Mouse (Mus musculus) MEL (cell line): ENCODE measurements around the gene Erc2. TPM values are rescaled to one million over a fixed set of nuclear protein-coding genes. Genes with fewer than 3 reads are reported as not detected.

Source experiments
- DNase-seq: peaks from one replicate; pipeline ENCODE4 v3.0.0; 2011; ENCODE audit warnings: low read depth, low spot score
- H3K27ac ChIP-seq: 2 replicates; pipeline ENCODE4 v1.5.1; 2012; ENCODE audit warnings: low read depth, mild to moderate bottlenecking, control low read depth, low read length, moderate library complexity; ENCODE audit not compliant: control insufficient read depth
- H3K27me3 ChIP-seq, 2 experiments: fragments of 150-350 bp in 1 of 2; sonication (generic) in 1 of 2; 2 replicates each; pipeline ENCODE4 v1.6.1; 2012; ENCODE audit warnings: low read length in 2 of 2, mild to moderate bottlenecking in 2 of 2, improper control_type of control experiment in 1 of 2, moderate library complexity in 1 of 2; ENCODE audit not compliant: insufficient read depth in 2 of 2, control insufficient read depth in 1 of 2
- H3K36me3 ChIP-seq, 2 experiments: 2 replicates each; pipeline ENCODE4 v1.6.1; 2012 to 2014; ENCODE audit warnings: low read length in 2 of 2, improper control_type of control experiment in 1 of 2, inconsistent platforms in 1 of 2, mild to moderate bottlenecking in 1 of 2; ENCODE audit not compliant: insufficient read depth in 2 of 2, control insufficient read depth in 1 of 2
- H3K4me1 ChIP-seq, 2 experiments: fragments of 150-350 bp in 1 of 2; sonication (generic) in 1 of 2; 2 replicates each; pipeline ENCODE4 v1.6.1; 2012; ENCODE audit warnings: low read length in 2 of 2, improper control_type of control experiment in 1 of 2, mild to moderate bottlenecking in 1 of 2; ENCODE audit not compliant: insufficient read depth in 2 of 2, control insufficient read depth in 1 of 2
- H3K4me3 ChIP-seq, 2 experiments: fragments of 150-350 bp in 1 of 2; sonication (generic) in 1 of 2; 2 replicates each; pipeline ENCODE4 v1.5.1; 2012; ENCODE audit warnings: low read depth in 2 of 2, low read length in 2 of 2, mild to moderate bottlenecking in 2 of 2, moderate library complexity in 2 of 2, control low read depth in 1 of 2, improper control_type of control experiment in 1 of 2; ENCODE audit not compliant: control insufficient read depth in 1 of 2, insufficient read depth in 1 of 2
- H3K79me2 ChIP-seq: 2 replicates; pipeline ENCODE4 v1.6.1; 2012; ENCODE audit warnings: mild to moderate bottlenecking, low read length, moderate library complexity; ENCODE audit not compliant: control insufficient read depth, poor library complexity, insufficient read depth
- H3K9ac ChIP-seq: 2 replicates; pipeline ENCODE4 v1.6.1; 2012; ENCODE audit warnings: low read depth, mild to moderate bottlenecking, control low read depth, low read length, moderate library complexity; ENCODE audit not compliant: control insufficient read depth, poor library complexity, severe bottlenecking
- H3K9me3 ChIP-seq: fragments of 150-350 bp; sonication (generic); replicated peaks from 2 replicates; pipeline ENCODE4 v1.6.1; 2012; ENCODE audit warnings: mild to moderate bottlenecking, low read length, improper control_type of control experiment, moderate library complexity; ENCODE audit not compliant: insufficient read depth
- BHLHE40 ChIP-seq: IDR thresholded peaks from 2 replicates; pipeline ENCODE4 v1.6.1; 2012; ENCODE audit warnings: low read depth, mild to moderate bottlenecking, inconsistent platforms, low read length, improper control_type of control experiment, borderline replicate concordance
- CTCF ChIP-seq, 3 experiments: IDR thresholded peaks in 2 of 3; conservative IDR thresholded peaks in 1 of 3; 2 replicates each; pipeline ENCODE4 v1.5.1; 2011 to 2012; ENCODE audit warnings: low read length in 3 of 3, low read depth in 2 of 3, mild to moderate bottlenecking in 2 of 3, improper control_type of control experiment in 1 of 3, inconsistent platforms in 1 of 3, mixed read lengths in 1 of 3, moderate library complexity in 1 of 3; ENCODE audit not compliant: control insufficient read depth in 1 of 3, insufficient read depth in 1 of 3, poor library complexity in 1 of 3, severe bottlenecking in 1 of 3
- E2F4 ChIP-seq: IDR thresholded peaks from 2 replicates; pipeline ENCODE4 v1.6.1; 2011; ENCODE audit warnings: low read depth, low read length, improper control_type of control experiment, borderline replicate concordance
- EP300 ChIP-seq, 2 experiments: IDR thresholded peaks; 2 replicates each; pipeline ENCODE4 v1.6.1; 2011; ENCODE audit warnings: improper control_type of control experiment in 2 of 2, low read length in 2 of 2, low read depth in 1 of 2, mild to moderate bottlenecking in 1 of 2
- ETS1 ChIP-seq: IDR thresholded peaks from 2 replicates; pipeline ENCODE4 v1.6.1; 2012; ENCODE audit warnings: low read depth, mild to moderate bottlenecking, inconsistent platforms, low read length, improper control_type of control experiment, moderate library complexity
- JUND ChIP-seq: IDR thresholded peaks from 2 replicates; pipeline ENCODE4 v1.6.1; 2011; ENCODE audit warnings: low read depth, mild to moderate bottlenecking, improper control_type of control experiment, low read length
- KAT2A ChIP-seq: conservative IDR thresholded peaks from 2 replicates; pipeline ENCODE4 v1.6.1; 2012; ENCODE audit warnings: low read depth, low read length, improper control_type of control experiment, inconsistent platforms
- MAFK ChIP-seq: IDR thresholded peaks from 2 replicates; pipeline ENCODE4 v1.6.1; 2011; ENCODE audit warnings: low read depth, mild to moderate bottlenecking, low read length, improper control_type of control experiment, borderline replicate concordance
- MAZ ChIP-seq: IDR thresholded peaks from 2 replicates; pipeline ENCODE4 v1.6.1; 2012; ENCODE audit warnings: low read depth, mild to moderate bottlenecking, inconsistent platforms, low read length, improper control_type of control experiment
- MYB ChIP-seq: IDR thresholded peaks from 2 replicates; pipeline ENCODE4 v1.6.1; 2011; ENCODE audit warnings: mild to moderate bottlenecking, low read depth, low read length, improper control_type of control experiment
- NELFE ChIP-seq: IDR thresholded peaks from 2 replicates; pipeline ENCODE4 v1.6.1; 2011; ENCODE audit warnings: low read depth, low read length, improper control_type of control experiment
- NRF1 ChIP-seq: IDR thresholded peaks from 2 replicates; pipeline ENCODE4 v1.6.1; 2014; ENCODE audit warnings: low read depth, mild to moderate bottlenecking, inconsistent platforms, low read length, improper control_type of control experiment, moderate library complexity; ENCODE audit not compliant: poor library complexity, insufficient read depth, severe bottlenecking
- POLR2A ChIP-seq, 2 experiments: IDR thresholded peaks; 2 replicates each; pipeline ENCODE4 v1.6.1; 2011 to 2012; ENCODE audit warnings: low read length in 2 of 2, mild to moderate bottlenecking in 2 of 2, control low read depth in 1 of 2, improper control_type of control experiment in 1 of 2, low read depth in 1 of 2, moderate library complexity in 1 of 2; ENCODE audit not compliant: control insufficient read depth in 1 of 2, insufficient read depth in 1 of 2, poor library complexity in 1 of 2
- POLR2AphosphoS5 ChIP-seq: IDR thresholded peaks from 2 replicates; pipeline ENCODE4 v1.6.1; 2012; ENCODE audit warnings: low read depth, borderline replicate concordance, mild to moderate bottlenecking, inconsistent platforms, low read length, moderate library complexity, mixed read lengths
- RCOR1 ChIP-seq: IDR thresholded peaks from 2 replicates; pipeline ENCODE4 v1.6.1; 2012; ENCODE audit warnings: low read depth, mild to moderate bottlenecking, inconsistent platforms, low read length, improper control_type of control experiment
- SIN3A ChIP-seq: IDR thresholded peaks from 2 replicates; pipeline ENCODE4 v1.6.1; 2012; ENCODE audit warnings: low read length, improper control_type of control experiment, inconsistent platforms
- SMC3 ChIP-seq: IDR thresholded peaks from 2 replicates; pipeline ENCODE4 v1.6.1; 2011; ENCODE audit warnings: low read depth, low read length, improper control_type of control experiment
- TAL1 ChIP-seq: IDR thresholded peaks from 2 replicates; pipeline ENCODE4 v1.6.1; 2012; ENCODE audit warnings: mild to moderate bottlenecking, inconsistent platforms, low read length, moderate library complexity, mixed read lengths
- TBP ChIP-seq: IDR thresholded peaks from 2 replicates; pipeline ENCODE4 v1.8.0; 2011; ENCODE audit warnings: low read depth, low read length, improper control_type of control experiment
- TCF12 ChIP-seq: IDR thresholded peaks from 2 replicates; pipeline ENCODE4 v1.6.1; 2014; ENCODE audit warnings: low read depth, mild to moderate bottlenecking, inconsistent platforms, low read length, improper control_type of control experiment, moderate library complexity
- UBTF ChIP-seq: IDR thresholded peaks from 2 replicates; pipeline ENCODE4 v1.6.1; 2012; ENCODE audit warnings: low read depth, mild to moderate bottlenecking, inconsistent platforms, low read length, improper control_type of control experiment, moderate library complexity, borderline replicate concordance; ENCODE audit not compliant: insufficient read depth
- USF1 ChIP-seq: IDR thresholded peaks from 2 replicates; pipeline ENCODE4 v1.6.1; 2014; ENCODE audit warnings: low read depth, mild to moderate bottlenecking, inconsistent platforms, low read length, improper control_type of control experiment, moderate library complexity
- USF2 ChIP-seq, 2 experiments: IDR thresholded peaks; 2 replicates each; pipeline ENCODE4 v1.6.1; 2011 to 2012; ENCODE audit warnings: improper control_type of control experiment in 2 of 2, low read length in 2 of 2, borderline replicate concordance in 1 of 2, inconsistent platforms in 1 of 2, low read depth in 1 of 2, mild to moderate bottlenecking in 1 of 2; ENCODE audit not compliant: insufficient read depth in 1 of 2
- ZMIZ1 ChIP-seq: IDR thresholded peaks from 2 replicates; pipeline ENCODE4 v1.6.1; 2012; ENCODE audit warnings: low read depth, mild to moderate bottlenecking, inconsistent platforms, low read length, improper control_type of control experiment, moderate library complexity
- polyA plus RNA-seq, 2 experiments: library from polyadenylated mRNA; stranded (reverse) in 1 of 2; unstranded in 1 of 2; fragments of >175 nt in 1 of 2; fragments of >200 nt in 1 of 2; gene quantifications; 2 replicates each; pipeline versions ENCODE4 v1.2.1 to v1.2.4; 2012; ENCODE audit warnings: low replicate concordance in 2 of 2, low read depth in 1 of 2; ENCODE audit not compliant: insufficient read length in 2 of 2, insufficient read depth in 1 of 2, missing spikeins in 1 of 2
- total RNA-seq: library from RNA; depleted of rRNA; stranded (reverse); fragments of 300-350 nt; gene quantifications from 2 replicates; pipeline ENCODE4 v1.2.3, GENCODE M21; 2012

The Erc2 gene
- total and polyA plus RNA-seq, 3 experiments = not detected

- H3K9ac ChIP-seq = no peak overlapping the region
- TF ChIP-seq NRF1 = no peak
- no peak for TF ChIP-seq KAT2A
- no peak for TF ChIP-seq TCF12
- TF ChIP-seq ZMIZ1 = no peak
- TF ChIP-seq MAFK = no peak
- no peak for TF ChIP-seq USF2 (IDR thresholded peaks at IDR 0.05; ENCODE audit: borderline replicate concordance in 1 of 2, insufficient read depth in 1 of 2, low read depth in 1 of 2, low read length in 2 of 2)
- no peak for TF ChIP-seq CTCF (IDR thresholded peaks at IDR 0.05 in 2 of 3, conservative IDR thresholded peaks at IDR 0.05 in 1 of 3; ENCODE audit: control insufficient read depth in 1 of 3, insufficient read depth in 1 of 3, low read depth in 2 of 3, low read length in 3 of 3, poor library complexity in 1 of 3, severe bottlenecking in 1 of 3)
- TF ChIP-seq TAL1 = no peak
- TF ChIP-seq UBTF = no peak
- no peak for TF ChIP-seq TBP
- TF ChIP-seq E2F4 = no peak
- TF ChIP-seq MAZ = no peak
- TF ChIP-seq USF1 = no peak
- TF ChIP-seq POLR2AphosphoS5 = no peak
- TF ChIP-seq RCOR1 = no peak
- H3K9me3 ChIP-seq = no peaks in the 10 kb centered on the region
- no peaks in the 10 kb centered on the region for H3K4me1 ChIP-seq
- no peaks in the 10 kb centered on the region for H3K27me3 ChIP-seq
- no peaks in the 10 kb centered on the region for H3K79me2 ChIP-seq
- H3K36me3 ChIP-seq = no peaks in the 10 kb centered on the region
- H3K4me3 ChIP-seq = no peak overlapping the region
- no peak for DNase-seq
- no peak overlapping the region for H3K27ac ChIP-seq
These were observed 538.6 kb downstream of the Erc2 start for GRCm38 (mm10) chr14:28160852-28161251.

DNA sequence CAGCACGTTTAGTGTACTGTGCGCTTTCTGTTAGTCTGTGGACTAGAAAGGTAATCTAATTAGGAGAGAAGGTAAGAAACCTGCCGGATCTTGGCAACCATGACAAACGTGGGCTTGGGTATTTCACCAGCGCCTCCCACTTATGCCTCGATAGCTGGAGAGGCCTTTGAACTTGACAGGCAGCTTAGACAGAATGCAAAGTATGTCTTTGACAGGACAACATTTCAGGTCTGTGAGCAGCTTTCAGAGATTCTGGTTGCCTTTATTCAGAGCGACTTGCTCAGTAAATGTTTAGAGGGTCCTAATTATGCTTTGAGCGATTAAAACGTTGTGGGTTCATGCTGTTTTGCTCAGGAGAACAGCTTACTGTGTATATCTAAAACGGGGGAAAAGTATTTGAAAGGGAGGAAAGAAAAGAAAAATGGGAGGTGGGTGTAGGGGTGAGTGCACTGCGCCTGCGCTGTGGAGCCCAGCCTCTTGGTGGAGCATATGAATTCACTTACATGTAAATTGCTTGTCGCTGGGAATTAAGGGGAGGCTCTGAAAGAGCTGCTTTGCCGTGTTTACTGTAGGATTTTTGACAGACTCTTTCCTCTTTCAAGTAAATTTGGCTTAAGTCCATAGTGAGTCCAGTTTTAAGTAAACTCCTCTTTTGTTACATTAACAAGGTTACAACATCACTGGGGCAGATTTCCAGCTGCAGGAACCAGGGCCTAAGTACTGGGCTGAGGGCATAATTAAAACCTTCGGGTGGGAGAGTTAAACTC is 542.6 kb downstream of the Erc2 start:
- Histone ChIP-seq H3K4me3 (no peak overlapping the region), H3K27me3 (no peaks in the 10 kb centered on the region), H3K9me3 (no peaks in the 10 kb centered on the region), H3K36me3 (no peaks in the 10 kb centered on the region), H3K27ac (no peak overlapping the region), H3K79me2 (no peaks in the 10 kb centered on the region), H3K4me1 (no peaks in the 10 kb centered on the region), H3K9ac (no peak overlapping the region)
- DNase-seq = no peak
- no peak for TF ChIP-seq TCF12
- TF ChIP-seq SMC3 = no peak
- no peak for TF ChIP-seq ETS1
- TF ChIP-seq JUND = no peak
- TF ChIP-seq RCOR1 = no peak
- TF ChIP-seq SIN3A = no peak
- TF ChIP-seq CTCF (IDR thresholded peaks at IDR 0.05 in 2 of 3, conservative IDR thresholded peaks at IDR 0.05 in 1 of 3; ENCODE audit: control insufficient read depth in 1 of 3, insufficient read depth in 1 of 3, low read depth in 2 of 3, low read length in 3 of 3, poor library complexity in 1 of 3, severe bottlenecking in 1 of 3) = no peak
- TF ChIP-seq BHLHE40 = no peak
- TF ChIP-seq MAFK = no peak
- TF ChIP-seq EP300 (IDR thresholded peaks at IDR 0.05; ENCODE audit: low read depth in 1 of 2, low read length in 2 of 2) = no peak
- TF ChIP-seq POLR2A (IDR thresholded peaks at IDR 0.05; ENCODE audit: control insufficient read depth in 1 of 2, insufficient read depth in 1 of 2, low read depth in 1 of 2, low read length in 2 of 2, poor library complexity in 1 of 2) = no peak
- TF ChIP-seq MYB = no peak
- no peak for TF ChIP-seq MAZ
- no peak for TF ChIP-seq UBTF
- no peak for TF ChIP-seq NELFE
- no peak for TF ChIP-seq USF2 (IDR thresholded peaks at IDR 0.05; ENCODE audit: borderline replicate concordance in 1 of 2, insufficient read depth in 1 of 2, low read depth in 1 of 2, low read length in 2 of 2)
